Comparison of ENCODE assay signal across 8 mouse cellular contexts in the genomic region with DNA sequence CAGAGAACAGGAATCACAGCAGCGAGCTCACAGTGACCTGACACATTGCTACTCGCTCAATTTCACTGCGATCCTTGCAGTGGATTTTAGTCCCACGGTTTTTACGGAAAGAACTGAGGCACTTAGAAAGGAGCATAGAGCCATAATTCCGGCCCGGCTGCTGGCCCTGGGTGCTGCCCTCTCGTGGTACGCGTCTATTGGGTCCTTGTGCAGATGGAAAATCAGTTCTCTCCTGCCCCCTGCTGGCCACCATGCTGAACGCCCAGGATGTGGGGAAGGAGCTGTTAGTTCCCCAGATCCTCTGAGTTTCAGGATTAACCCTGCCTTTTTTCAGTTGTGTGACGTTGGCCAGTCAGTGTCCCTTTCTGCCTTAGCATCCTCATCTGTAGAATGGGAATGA. TPM values are rescaled to one million over a fixed set of nuclear protein-coding genes. Genes with fewer than 3 reads are reported as not detected.
DNase-seq lines count a peak whose midpoint lies in the region; ATAC-seq and TF ChIP-seq lines count a peak whose summit lies in the region.

No protein-coding gene starts in this region.

- no peak overlapping the region; the same call in 1 of the 2 replicates for H3K9ac ChIP-seq in embryonic facial prominence, embryonic 13.5 days
- H3K9ac ChIP-seq in heart, adult 2 months (ENCODE audit: low read depth, low read length) = peak overlapping the region; percentile 53
- no peak overlapping the region for H3K9ac ChIP-seq in limb, embryonic 14.5 days (ENCODE audit: low read depth, low read length, severe bottlenecking)
- no peak overlapping the region for H3K9ac ChIP-seq in midbrain, embryonic 16.5 days (ENCODE audit: low read depth, low read length)

- no peak for ATAC-seq in embryonic facial prominence, embryonic 13.5 days (ENCODE audit: insufficient number of reproducible peaks, insufficient read depth, low FRiP score, low TSS enrichment, low read depth)
- ATAC-seq in limb, embryonic 14.5 days (ENCODE audit: low FRiP score, low read depth) = peak; percentile 47
- peak; percentile 49; the same call in 1 of the 2 replicates for ATAC-seq in midbrain, embryonic 16.5 days

- peak overlapping the region; percentile 48 for H3K4me2 ChIP-seq in embryonic facial prominence, embryonic 13.5 days
- H3K4me2 ChIP-seq in limb, embryonic 14.5 days (replicated peaks; ENCODE audit: low read depth, low read length, severe bottlenecking) = peak overlapping the region; percentile 30; the same call in 1 of the 2 replicates
- H3K4me2 ChIP-seq in midbrain, embryonic 16.5 days (ENCODE audit: low read length) = no peak overlapping the region

- H3K9me3 ChIP-seq in embryonic facial prominence, embryonic 13.5 days = no peaks in the 10 kb centered on the region
- no peaks in the 10 kb centered on the region; the same call in 1 of the 2 replicates for H3K9me3 ChIP-seq in limb, embryonic 14.5 days (ENCODE audit: control insufficient read depth, low read length)
- H3K9me3 ChIP-seq in midbrain, embryonic 16.5 days (replicated peaks; ENCODE audit: control insufficient read depth, low read length, poor library complexity, severe bottlenecking) = no peaks in the 10 kb centered on the region

- peaks cover 25% of the 10 kb centered on the region for H3K36me3 ChIP-seq in embryonic facial prominence, embryonic 13.5 days
- H3K36me3 ChIP-seq in heart, adult 2 months (ENCODE audit: control insufficient read depth, insufficient read depth, low read length) = no peaks in the 10 kb centered on the region
- H3K36me3 ChIP-seq in limb, embryonic 14.5 days (ENCODE audit: control insufficient read depth, insufficient read depth, low read length) = peaks cover 19% of the 10 kb centered on the region
- H3K36me3 ChIP-seq in midbrain, embryonic 16.5 days (ENCODE audit: control insufficient read depth, insufficient read depth, low read length) = peaks cover 16% of the 10 kb centered on the region
- no peaks in the 10 kb centered on the region for H3K36me3 ChIP-seq in spleen, adult 2 months (ENCODE audit: control insufficient read depth, insufficient read depth, low read length)

- WGBS in embryonic facial prominence, embryonic 13.5 days = 4% methylated on average over 12 of the region's 12 CpGs
- under 1% methylated on average over 12 of the region's 12 CpGs for WGBS in heart, adult 2 months
- 3% methylated on average over 12 of the region's 12 CpGs for WGBS in limb, embryonic 14.5 days
- whole genome bisulfite sequencing in midbrain, embryonic 16.5 days = 2% methylated on average over 12 of the region's 12 CpGs
- under 1% methylated on average over 12 of the region's 12 CpGs for WGBS in spleen, adult 2 months

- TF ChIP-seq EP300 in heart, adult 2 months (IDR thresholded peaks at IDR 0.05; ENCODE audit: insufficient read depth, low read depth, low read length) = peak; percentile 94

- H3K4me3 ChIP-seq in embryonic facial prominence, embryonic 13.5 days = peak overlapping the region; percentile 28; the same call in 1 of the 2 replicates
- peak overlapping the region; percentile 49 for H3K4me3 ChIP-seq in heart, adult 2 months
- H3K4me3 ChIP-seq in limb, embryonic 14.5 days (replicated peaks; ENCODE audit: low read length) = no peak overlapping the region
- no peak overlapping the region for H3K4me3 ChIP-seq in midbrain, embryonic 16.5 days (ENCODE audit: low read depth, low read length)
- H3K4me3 ChIP-seq in spleen, adult 2 months (ENCODE audit: extremely low read depth, insufficient read depth, insufficient read length) = peak overlapping the region; percentile 55

- peaks cover 32% of the 10 kb centered on the region for H3K27me3 ChIP-seq in embryonic facial prominence, embryonic 13.5 days
- peaks cover 9% of the 10 kb centered on the region for H3K27me3 ChIP-seq in heart, adult 2 months (ENCODE audit: control insufficient read depth, insufficient read depth, low read length)
- peaks cover 23% of the 10 kb centered on the region; the same call in 1 of the 2 replicates for H3K27me3 ChIP-seq in limb, embryonic 14.5 days (ENCODE audit: control insufficient read depth, insufficient read depth, low read length)
- H3K27me3 ChIP-seq in midbrain, embryonic 16.5 days (ENCODE audit: control insufficient read depth, insufficient read depth, low read depth, low read length) = no peaks in the 10 kb centered on the region
- peaks cover 13% of the 10 kb centered on the region for H3K27me3 ChIP-seq in spleen, adult 2 months (ENCODE audit: control insufficient read depth, insufficient read depth, low read length)

- H3K4me1 ChIP-seq in embryonic facial prominence, embryonic 13.5 days = peaks cover 34% of the 10 kb centered on the region
- peaks cover 5% of the 10 kb centered on the region for H3K4me1 ChIP-seq in heart, adult 2 months (ENCODE audit: control insufficient read depth, insufficient read depth, low read length)
- peaks cover 22% of the 10 kb centered on the region for H3K4me1 ChIP-seq in limb, embryonic 14.5 days (ENCODE audit: control insufficient read depth, insufficient read depth, low read length)
- H3K4me1 ChIP-seq in midbrain, embryonic 16.5 days (ENCODE audit: control insufficient read depth, insufficient read depth, low read length) = peaks cover 23% of the 10 kb centered on the region
- H3K4me1 ChIP-seq in spleen, adult 2 months (ENCODE audit: control insufficient read depth, insufficient read depth, insufficient read length) = peaks cover 15% of the 10 kb centered on the region

- 0 out of 2 replicates have a peak overlapping the region, but pooled peaks have one; percentile 23 for H3K27ac ChIP-seq in embryonic facial prominence, embryonic 13.5 days
- H3K27ac ChIP-seq in heart, adult 2 months = no peak overlapping the region
- H3K27ac ChIP-seq in limb, embryonic 14.5 days (replicated peaks; ENCODE audit: low read depth, low read length) = no peak overlapping the region
- peak overlapping the region; percentile 56 for H3K27ac ChIP-seq in midbrain, embryonic 16.5 days (ENCODE audit: low read length)
- H3K27ac ChIP-seq in spleen, adult 2 months (ENCODE audit: insufficient read depth, low read length) = no peak overlapping the region

- DNase-seq in A20 (ENCODE audit: low read depth, low spot score) = peak; percentile 90
- DNase-seq in adrenal gland, postnatal 4 days (ENCODE audit: low spot score in 2 of 2) = peak; percentile 81 to 83
- DNase-seq in heart, adult 2 months = peak; percentile 89 to 92
- DNase-seq in kidney, adult 9 months = peak; percentile 96
- peak; percentile 90 for DNase-seq in limb, embryonic 14.5 days (ENCODE audit: low spot score)
- DNase-seq in spleen, adult 2 months (ENCODE audit: low read depth in 1 of 2, low spot score in 2 of 2) = peak; percentile 86 to 91

- no peaks in the 10 kb centered on the region for H3K79me2 ChIP-seq in heart, adult 2 months (replicated peaks; ENCODE audit: control insufficient read depth, insufficient read depth, low read length)

- TF ChIP-seq CTCF in heart, adult 2 months (IDR thresholded peaks at IDR 0.05) = no peak
- TF ChIP-seq CTCF in spleen, adult 2 months (IDR thresholded peaks at IDR 0.05; ENCODE audit: extremely low read depth, insufficient read depth, insufficient read length, insufficient replicate concordance) = peak; percentile 100

- no peak for TF ChIP-seq POLR2A in heart, adult 2 months (IDR thresholded peaks at IDR 0.05; ENCODE audit: insufficient read depth, low read depth, low read length)
- no peak for TF ChIP-seq POLR2A in limb, embryonic 14.5 days (IDR thresholded peaks at IDR 0.05; ENCODE audit: borderline replicate concordance, extremely low read depth, insufficient read depth, insufficient read length)
- TF ChIP-seq POLR2A in spleen, adult 2 months (IDR thresholded peaks at IDR 0.05; ENCODE audit: low read depth, low read length) = no peak

- intact Hi-C loops in heart, adult 2 months (cut with DNase I) = loop anchor here (1.0 to 10.0 kb wide), 3 partner anchors 62 to 337 kb away; a partner anchor contains a TSS

RNA-seq across cellular contexts. Expression of a gene that starts 13.0 kb away (rescaled TPM):
- total RNA-seq in adrenal gland, postnatal 4 days (2021) = 100 to 1,000 TPM; 124 to 126 TPM
- 133 and 138 TPM in 2 replicates for polyA plus RNA-seq in embryonic facial prominence, embryonic 13.5 days (2015; fragmentation: Nextera tagmentation; extraction: Ambion mirVana)
- total RNA-seq in heart, adult 2 months (2021) = 10 to 100 TPM; 59.1 to 61.9 TPM
- polyA plus RNA-seq in heart, adult 2 months (2012; rRNA removed) = 27.3 and 33.0 TPM in 2 replicates
- 100 and 105 TPM in 2 replicates for polyA plus RNA-seq in limb, embryonic 14.5 days (2012; rRNA removed)
- 91.7 and 113 TPM in 2 replicates for polyA plus RNA-seq in limb, embryonic 14.5 days (2014; fragmentation: Nextera tagmentation; extraction: Ambion mirVana)
- polyA plus RNA-seq in midbrain, embryonic 16.5 days (2015; fragmentation: Nextera tagmentation; extraction: Ambion mirVana) = 275 and 307 TPM in 2 replicates
- polyA plus RNA-seq in spleen, adult 2 months (2012; rRNA removed) = 21.6 and 21.7 TPM in 2 replicates

RNA-seq across cellular contexts. Expression of a gene that starts 16.9 kb away (rescaled TPM):
- 1 to 10 TPM in 1 of 2 experiments, under 1 TPM in 1; 0.64 to 1.0 TPM for total RNA-seq in adrenal gland, postnatal 4 days (2021)
- polyA plus RNA-seq in embryonic facial prominence, embryonic 13.5 days (2015; fragmentation: Nextera tagmentation; extraction: Ambion mirVana) = 7.7 and 8.4 TPM in 2 replicates
- total RNA-seq in heart, adult 2 months (2021) = not detected
- polyA plus RNA-seq in heart, adult 2 months (2012; rRNA removed) = 0.08 TPM in 1 of 2 replicates, not detected in the other
- polyA plus RNA-seq in limb, embryonic 14.5 days (2012; rRNA removed) = 5.3 and 8.9 TPM in 2 replicates
- 19.0 and 31.7 TPM in 2 replicates for polyA plus RNA-seq in limb, embryonic 14.5 days (2014; fragmentation: Nextera tagmentation; extraction: Ambion mirVana)
- polyA plus RNA-seq in midbrain, embryonic 16.5 days (2015; fragmentation: Nextera tagmentation; extraction: Ambion mirVana) = 6.1 and 6.4 TPM in 2 replicates
- 0.49 and 0.76 TPM in 2 replicates for polyA plus RNA-seq in spleen, adult 2 months (2012; rRNA removed)

RNA-seq across cellular contexts. Expression of a gene that starts 17.8 kb away (rescaled TPM):
- 10 to 100 TPM; 17.2 to 18.8 TPM for total RNA-seq in adrenal gland, postnatal 4 days (2021)
- 4.1 and 4.2 TPM in 2 replicates for polyA plus RNA-seq in embryonic facial prominence, embryonic 13.5 days (2015; fragmentation: Nextera tagmentation; extraction: Ambion mirVana)
- total RNA-seq in heart, adult 2 months (2021) = under 1 TPM in 1 of 2 experiments, not detected in 1; 0.14 TPM
- 0.18 and 0.67 TPM in 2 replicates for polyA plus RNA-seq in heart, adult 2 months (2012; rRNA removed)
- polyA plus RNA-seq in limb, embryonic 14.5 days (2012; rRNA removed) = 46.2 and 70.5 TPM in 2 replicates
- 1.8 and 2.8 TPM in 2 replicates for polyA plus RNA-seq in limb, embryonic 14.5 days (2014; fragmentation: Nextera tagmentation; extraction: Ambion mirVana)
- polyA plus RNA-seq in midbrain, embryonic 16.5 days (2015; fragmentation: Nextera tagmentation; extraction: Ambion mirVana) = 19.6 and 26.7 TPM in 2 replicates
- 3.6 and 3.7 TPM in 2 replicates for polyA plus RNA-seq in spleen, adult 2 months (2012; rRNA removed)

RNA-seq across cellular contexts. Expression of a gene that starts 23.2 kb away (rescaled TPM):
- total RNA-seq in adrenal gland, postnatal 4 days (2021) = under 1 TPM; 0.45 to 0.53 TPM
- 2.2 TPM in 2 replicates for polyA plus RNA-seq in embryonic facial prominence, embryonic 13.5 days (2015; fragmentation: Nextera tagmentation; extraction: Ambion mirVana)
- total RNA-seq in heart, adult 2 months (2021) = under 1 TPM; 0.66 to 0.89 TPM
- polyA plus RNA-seq in heart, adult 2 months (2012; rRNA removed) = 0.78 and 35.7 TPM in 2 replicates
- polyA plus RNA-seq in limb, embryonic 14.5 days (2012; rRNA removed) = 1.7 and 3.5 TPM in 2 replicates
- 1.1 and 1.4 TPM in 2 replicates for polyA plus RNA-seq in limb, embryonic 14.5 days (2014; fragmentation: Nextera tagmentation; extraction: Ambion mirVana)
- polyA plus RNA-seq in midbrain, embryonic 16.5 days (2015; fragmentation: Nextera tagmentation; extraction: Ambion mirVana) = 1.2 and 1.3 TPM in 2 replicates
- polyA plus RNA-seq in spleen, adult 2 months (2012; rRNA removed) = 0.26 TPM in 1 of 2 replicates, not detected in the other

RNA-seq across cellular contexts. Expression of a gene that starts 29.4 kb away (rescaled TPM):
- total RNA-seq in adrenal gland, postnatal 4 days (2021) = 10 to 100 TPM; 28.2 to 28.3 TPM
- 62.7 and 74.0 TPM in 2 replicates for polyA plus RNA-seq in embryonic facial prominence, embryonic 13.5 days (2015; fragmentation: Nextera tagmentation; extraction: Ambion mirVana)
- 10 to 100 TPM; 11.8 to 13.1 TPM for total RNA-seq in heart, adult 2 months (2021)
- 9.1 and 9.4 TPM in 2 replicates for polyA plus RNA-seq in heart, adult 2 months (2012; rRNA removed)
- polyA plus RNA-seq in limb, embryonic 14.5 days (2012; rRNA removed) = 33.7 and 38.7 TPM in 2 replicates
- polyA plus RNA-seq in limb, embryonic 14.5 days (2014; fragmentation: Nextera tagmentation; extraction: Ambion mirVana) = 62.4 and 62.9 TPM in 2 replicates
- 38.4 and 45.8 TPM in 2 replicates for polyA plus RNA-seq in midbrain, embryonic 16.5 days (2015; fragmentation: Nextera tagmentation; extraction: Ambion mirVana)
- polyA plus RNA-seq in spleen, adult 2 months (2012; rRNA removed) = 15.2 and 17.1 TPM in 2 replicates

Comparison
In these comparisons a context has a peak if more than half of its experiments do, and no peak if none do; other contexts are left out.
1. H3K27ac ChIP-seq: peak in embryonic facial prominence, embryonic 13.5 days (single experiment) and midbrain, embryonic 16.5 days (single experiment); none in heart, adult 2 months (single experiment), limb, embryonic 14.5 days (single experiment) and spleen, adult 2 months (single experiment).
2. H3K4me3 ChIP-seq: peak in embryonic facial prominence, embryonic 13.5 days (single experiment), heart, adult 2 months (single experiment) and spleen, adult 2 months (single experiment); none in limb, embryonic 14.5 days (single experiment) and midbrain, embryonic 16.5 days (single experiment).
3. Peak in every context shown above with its lines, with median percentiles within 50 percentile points of each other: DNase-seq.